Mouse (Mus musculus): ENCODE measurements at regions not wholly inside any gene's neighbourhood (a gene's known extent, or its start where the extent isn't known, plus 50 kb on each side); places are given as distances from the start of the nearest gene placed in this dataset.
"Not testable (repeated sequence)": the region's sequence is repeated elsewhere in the genome, so short reads cannot be mapped to it uniquely, and the experiment has no call there.

DNA sequence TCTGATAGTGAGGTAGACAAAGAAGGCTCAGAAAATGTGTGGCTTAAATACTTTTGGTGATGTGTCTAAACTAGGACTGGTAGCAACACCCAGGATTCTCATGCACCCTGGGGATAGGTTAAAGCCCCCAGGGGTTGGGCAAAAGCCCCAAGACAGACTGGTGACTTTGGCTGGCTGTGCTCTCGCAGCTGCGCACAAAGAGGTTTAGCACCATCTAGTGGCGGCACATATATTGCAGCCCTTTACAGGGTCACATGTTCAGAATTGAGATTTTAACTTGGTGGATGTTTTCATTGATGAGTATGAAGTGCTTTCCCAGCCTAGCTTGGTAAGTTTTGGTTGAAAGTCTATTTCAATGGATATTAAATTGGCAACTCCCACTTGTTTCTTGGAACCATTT, 167.3 kb downstream of the Gm44 start:
- H3K9ac ChIP-seq (ENCODE audit: low read length); H3K4me2 ChIP-seq (ENCODE audit: low read depth, severe bottlenecking); ATAC-seq (ENCODE audit: insufficient number of reproducible peaks, low FRiP score, low TSS enrichment, low read depth); H3K9me3 ChIP-seq (ENCODE audit: control insufficient read depth, low read length); H3K27ac ChIP-seq (replicated peaks; ENCODE audit: low read depth, low read length); H3K4me3 ChIP-seq (ENCODE audit: low read depth, low read length); H3K27me3 ChIP-seq (ENCODE audit: control insufficient read depth, insufficient read depth, low read length); H3K4me1 ChIP-seq (ENCODE audit: control insufficient read depth, insufficient read depth, low read length); H3K36me3 ChIP-seq (ENCODE audit: control insufficient read depth, insufficient read depth, low read length): not testable (repeated sequence)
- DNase-seq (ENCODE audit: low spot score) = peak; percentile 23
- 47% methylated on average over 3 of the region's 3 CpGs for WGBS

GRCm38 (mm10) chrX:91085137-91085536, 193.2 kb downstream of the Gm44 start:
- H3K36me3 ChIP-seq (ENCODE audit: control insufficient read depth, insufficient read depth, low read length); H3K27me3 ChIP-seq (ENCODE audit: control insufficient read depth, insufficient read depth, low read length); ATAC-seq (ENCODE audit: insufficient number of reproducible peaks, low FRiP score, low TSS enrichment, low read depth); H3K27ac ChIP-seq (replicated peaks; ENCODE audit: low read depth, low read length); H3K4me2 ChIP-seq (ENCODE audit: low read depth, severe bottlenecking); DNase-seq (ENCODE audit: low spot score); H3K4me1 ChIP-seq (ENCODE audit: control insufficient read depth, insufficient read depth, low read length); H3K4me3 ChIP-seq (ENCODE audit: low read depth, low read length); H3K9ac ChIP-seq (ENCODE audit: low read length); H3K9me3 ChIP-seq (ENCODE audit: control insufficient read depth, low read length): not testable (repeated sequence)
- WGBS = 28% methylated on average over 4 of the region's 4 CpGs
